Mouse (Mus musculus): ENCODE data around the gene Parn. TPM values are rescaled to one million over a fixed set of nuclear protein-coding genes. Genes with fewer than 3 reads are reported as not detected.

Gene Parn
- 13.2 and 13.3 TPM in 2 replicates for total RNA-seq (2014; rRNA removed)
- polyA plus RNA-seq (2015; fragmentation: Nextera tagmentation; extraction: Ambion mirVana), result 31.1 and 32.1 TPM in 2 replicates

DNA sequence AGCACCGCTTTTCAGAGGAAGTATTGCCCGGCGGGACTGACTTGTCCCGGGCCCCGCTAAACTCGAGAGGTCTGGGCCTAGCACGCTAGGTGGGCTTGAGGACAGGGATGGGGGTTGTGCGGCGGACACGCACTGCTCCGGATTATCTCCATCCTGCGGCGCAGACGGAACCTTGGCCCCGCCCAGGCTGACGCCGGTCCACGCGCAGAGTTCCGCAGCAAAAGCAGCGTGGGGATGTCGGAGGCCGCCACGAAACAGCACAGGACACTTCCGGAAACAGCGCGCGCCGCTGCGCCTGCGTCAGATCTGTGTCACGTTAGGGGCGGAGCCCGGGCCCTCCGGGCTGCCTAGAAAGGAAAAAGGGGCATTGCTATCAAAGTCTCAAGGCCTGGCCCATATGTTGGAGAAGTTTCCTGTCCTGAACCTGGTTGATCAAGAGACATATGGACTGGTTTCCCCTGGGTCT lies at the start of gene Parn:
Parn (minus strand) TSS at position 293 of the 466 bp plus-strand sequence.
- no peaks in the 10 kb centered on the region for H3K4me1 ChIP-seq (ENCODE audit: insufficient read depth, low read length)
- no peaks in the 10 kb centered on the region for H3K27me3 ChIP-seq (ENCODE audit: insufficient read depth, low read length)
- H3K4me2 ChIP-seq (ENCODE audit: low read depth, low read length), result peak within 1 kb of the TSS; percentile 90
- peak within 1 kb of the TSS; percentile 75 for H3K9ac ChIP-seq (replicated peaks; ENCODE audit: low read length)
- ATAC-seq, result peak; percentile 90
- peak within 1 kb of the TSS; percentile 78 for H3K27ac ChIP-seq
- DNase-seq (ENCODE audit: low spot score), result peak; percentile 95
- peak within 1 kb of the TSS; percentile 81 for H3K4me3 ChIP-seq (ENCODE audit: low read length)
- H3K9me3 ChIP-seq (ENCODE audit: low read length), result no peaks in the 10 kb centered on the region
- peaks cover 16% of the 10 kb centered on the region; the same call in 1 of the 2 replicates for H3K36me3 ChIP-seq (ENCODE audit: insufficient read depth, low read length)
- TF ChIP-seq CTCF (IDR thresholded peaks at IDR 0.05; ENCODE audit: low read depth), result no peak
- under 1% methylated on average over 35 of the region's 35 CpGs for WGBS

DNA sequence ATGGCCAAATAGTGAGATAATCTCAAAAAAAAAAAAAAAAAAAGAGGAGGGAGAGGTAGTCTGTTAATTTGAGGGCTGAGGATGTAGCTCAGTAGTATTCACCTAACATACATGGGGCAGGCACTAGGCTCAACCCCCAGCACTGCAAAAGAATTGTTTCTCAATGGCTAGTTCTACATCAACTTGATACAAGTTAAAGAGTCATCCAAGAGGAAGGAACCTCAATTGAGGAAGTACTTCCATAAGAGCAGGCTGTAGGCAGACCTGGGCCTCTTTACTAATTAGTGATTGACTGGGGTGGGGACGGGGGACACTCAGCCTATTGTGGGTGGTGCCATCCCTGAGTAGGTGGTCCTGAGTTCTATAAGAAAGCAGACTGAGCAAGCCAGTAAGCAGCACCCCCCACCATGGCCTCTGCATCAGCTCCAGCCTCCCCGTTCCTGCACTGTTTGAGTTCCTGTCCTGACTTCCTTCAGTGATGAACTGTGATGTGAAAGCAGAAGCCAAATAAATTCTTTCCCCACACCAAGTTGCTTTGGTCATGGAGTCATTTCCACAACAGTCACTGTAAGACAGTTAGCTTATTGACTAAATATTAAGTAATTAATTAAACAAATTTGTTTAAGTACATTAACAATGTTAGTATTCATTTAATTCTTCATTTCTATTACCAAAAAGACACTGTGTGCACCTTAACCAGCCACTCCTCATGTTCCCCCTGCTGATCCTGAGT lies 49.0 kb upstream of the Parn start:
- 74% methylated on average over 2 of the region's 2 CpGs for WGBS
- Histone ChIP-seq H3K36me3 (ENCODE audit: insufficient read depth, low read length) (no peaks in the 10 kb centered on the region), H3K4me1 (ENCODE audit: insufficient read depth, low read length) (no peaks in the 10 kb centered on the region), H3K9ac (replicated peaks; ENCODE audit: low read length) (no peak overlapping the region), H3K27ac (no peak overlapping the region), H3K4me3 (ENCODE audit: low read length) (no peak overlapping the region), H3K27me3 (ENCODE audit: insufficient read depth, low read length) (no peaks in the 10 kb centered on the region), H3K4me2 (ENCODE audit: low read depth, low read length) (no peak overlapping the region), H3K9me3 (ENCODE audit: low read length) (no peaks in the 10 kb centered on the region)
- no peak for DNase-seq (ENCODE audit: low spot score)
- no peak for TF ChIP-seq CTCF (IDR thresholded peaks at IDR 0.05; ENCODE audit: low read depth)
- ATAC-seq, result no peak

DNA sequence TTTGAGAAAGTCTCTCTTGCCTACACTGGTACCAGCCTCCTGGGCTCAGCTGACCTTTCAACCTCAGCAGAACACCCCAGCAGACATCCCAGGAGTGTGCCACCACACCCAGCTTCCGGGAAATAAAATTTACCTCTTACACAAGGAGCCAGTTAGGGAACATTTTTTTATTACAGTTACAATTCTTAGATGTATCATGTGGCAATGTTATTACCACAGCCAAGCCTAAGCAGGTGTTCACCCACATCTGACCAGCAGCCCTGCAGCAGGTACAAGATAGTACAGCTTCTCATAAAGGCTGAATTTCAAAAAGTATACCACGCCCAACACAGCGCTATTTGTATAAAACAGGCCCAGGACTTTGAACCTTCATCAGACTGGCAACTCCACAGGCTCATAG lies 46.9 kb upstream of the Parn start:
- no peak overlapping the region for H3K4me2 ChIP-seq (ENCODE audit: low read depth, low read length)
- ATAC-seq (no peak), DNase-seq (ENCODE audit: low spot score) (no peak)
- no peak for TF ChIP-seq CTCF (IDR thresholded peaks at IDR 0.05; ENCODE audit: low read depth)
- WGBS, result 94% methylated on average over 3 of the region's 3 CpGs
- H3K27me3 ChIP-seq (ENCODE audit: insufficient read depth, low read length), result no peaks in the 10 kb centered on the region
- no peak overlapping the region for H3K27ac ChIP-seq
- H3K9me3 ChIP-seq (ENCODE audit: low read length), result no peaks in the 10 kb centered on the region
- no peak overlapping the region for H3K9ac ChIP-seq (replicated peaks; ENCODE audit: low read length)
- H3K4me3 ChIP-seq (ENCODE audit: low read length), result no peak overlapping the region
- H3K36me3 ChIP-seq (ENCODE audit: insufficient read depth, low read length), result no peaks in the 10 kb centered on the region
- no peaks in the 10 kb centered on the region for H3K4me1 ChIP-seq (ENCODE audit: insufficient read depth, low read length)

DNA sequence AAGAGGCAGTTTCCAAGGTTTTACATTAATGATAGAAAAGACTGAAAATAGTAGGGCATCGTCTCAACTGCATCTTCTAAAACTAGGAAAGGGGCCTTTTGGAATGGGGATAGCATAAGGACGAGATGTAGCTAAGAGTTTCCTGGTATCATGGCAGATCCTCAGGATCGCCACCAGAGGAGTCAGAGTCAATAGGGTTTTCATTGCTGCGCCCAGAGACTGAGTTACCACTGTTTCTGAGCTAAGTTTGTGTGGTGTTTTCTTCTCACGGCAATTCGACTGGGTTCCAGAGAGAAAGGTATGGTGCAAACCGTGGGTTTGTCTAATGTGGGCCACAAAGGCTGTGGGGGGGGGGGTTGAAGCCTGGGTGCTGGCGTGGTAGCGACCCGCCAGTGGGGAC lies 36.7 kb upstream of the Parn start:
- no peak overlapping the region for H3K27ac ChIP-seq
- peaks cover 20% of the 10 kb centered on the region; the same call in 1 of the 2 replicates for H3K36me3 ChIP-seq (ENCODE audit: insufficient read depth, low read length)
- H3K4me3 ChIP-seq (ENCODE audit: low read length), result no peak overlapping the region
- 97% methylated on average over 10 of the region's 10 CpGs for WGBS
- no peak overlapping the region for H3K4me2 ChIP-seq (ENCODE audit: low read depth, low read length)
- ATAC-seq, result no peak
- no peak for TF ChIP-seq CTCF (IDR thresholded peaks at IDR 0.05; ENCODE audit: low read depth)
- no peak for DNase-seq (ENCODE audit: low spot score)
- H3K27me3 ChIP-seq (ENCODE audit: insufficient read depth, low read length), result no peaks in the 10 kb centered on the region
- no peaks in the 10 kb centered on the region for H3K4me1 ChIP-seq (ENCODE audit: insufficient read depth, low read length)
- H3K9ac ChIP-seq (replicated peaks; ENCODE audit: low read length), result no peak overlapping the region
- H3K9me3 ChIP-seq (ENCODE audit: low read length), result no peaks in the 10 kb centered on the region

DNA sequence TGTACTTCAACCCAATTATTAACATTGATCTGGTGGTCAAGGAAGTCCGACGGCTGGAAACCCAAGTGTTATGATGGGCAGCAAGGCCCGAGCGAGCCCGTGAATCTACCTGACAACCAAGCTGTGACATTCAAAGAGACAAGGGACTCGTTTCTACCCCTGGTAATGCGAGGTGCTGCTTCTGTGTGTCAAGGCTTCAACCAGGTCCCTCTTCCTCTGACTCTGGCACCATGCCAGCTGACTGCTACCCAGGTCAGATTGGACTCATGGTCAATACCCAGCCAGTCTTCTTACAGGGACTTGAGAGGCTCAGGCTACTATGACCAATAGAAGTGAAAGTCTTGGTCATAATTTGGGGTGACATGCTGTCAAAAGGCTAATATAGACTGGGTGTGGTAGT lies 34.2 kb upstream of the Parn start:
- Histone ChIP-seq H3K36me3 (ENCODE audit: insufficient read depth, low read length) (peaks cover 45% of the 10 kb centered on the region), H3K27me3 (ENCODE audit: insufficient read depth, low read length) (no peaks in the 10 kb centered on the region), H3K27ac (no peak overlapping the region), H3K9ac (replicated peaks; ENCODE audit: low read length) (no peak overlapping the region), H3K4me3 (ENCODE audit: low read length) (no peak overlapping the region), H3K4me1 (ENCODE audit: insufficient read depth, low read length) (no peaks in the 10 kb centered on the region), H3K9me3 (ENCODE audit: low read length) (no peaks in the 10 kb centered on the region), H3K4me2 (ENCODE audit: low read depth, low read length) (no peak overlapping the region)
- ATAC-seq (no peak), DNase-seq (ENCODE audit: low spot score) (no peak)
- 95% methylated on average over 7 of the region's 7 CpGs for WGBS
- TF ChIP-seq CTCF (IDR thresholded peaks at IDR 0.05; ENCODE audit: low read depth), result no peak

DNA sequence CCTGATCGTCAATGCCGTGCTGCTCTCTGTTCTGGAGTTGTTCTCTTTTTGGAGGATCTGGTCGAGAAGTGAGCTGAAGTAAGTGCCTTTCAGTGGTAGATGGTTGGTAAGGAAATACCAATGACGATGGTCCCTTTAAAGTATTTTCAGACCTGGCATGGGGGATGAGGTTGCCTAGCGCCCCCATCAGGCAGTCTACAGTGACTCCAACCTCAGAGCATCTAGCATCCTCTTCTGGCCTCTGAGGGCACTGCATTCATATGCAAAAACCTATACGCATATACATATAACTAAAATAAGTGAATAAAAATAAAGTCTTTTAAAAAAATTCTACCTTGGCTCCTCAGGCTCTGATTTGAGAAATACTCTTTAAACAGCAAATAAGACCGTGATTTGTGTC lies 31.0 kb upstream of the Parn start:
- ATAC-seq, result no peak

More for the DNA sequence above, 31.0 kb upstream of the Parn start:
- Histone ChIP-seq H3K4me1 (ENCODE audit: insufficient read depth, low read length) (no peaks in the 10 kb centered on the region), H3K9me3 (ENCODE audit: low read length) (no peaks in the 10 kb centered on the region), H3K4me3 (ENCODE audit: low read length) (no peak overlapping the region), H3K36me3 (ENCODE audit: insufficient read depth, low read length) (peaks cover 53% of the 10 kb centered on the region), H3K4me2 (ENCODE audit: low read depth, low read length) (no peak overlapping the region), H3K27me3 (ENCODE audit: insufficient read depth, low read length) (no peaks in the 10 kb centered on the region), H3K9ac (replicated peaks; ENCODE audit: low read length) (no peak overlapping the region), H3K27ac (no peak overlapping the region)
- TF ChIP-seq CTCF (IDR thresholded peaks at IDR 0.05; ENCODE audit: low read depth), result peak; percentile 49
- no peak for DNase-seq (ENCODE audit: low spot score)
- WGBS, result 91% methylated on average over 7 of the region's 7 CpGs

Measured in hindbrain, postnatal 0 days (tissue).